Mouse (Mus musculus) E14TG2a.4 (cell line): ENCODE data around the gene Mrpl49.

Source experiments
- CTCF ChIP-seq: conservative IDR thresholded peaks from 2 replicates; pipeline ENCODE4 v1.5.1; 2014; ENCODE audit warnings: low read length
- NANOG ChIP-seq: IDR thresholded peaks from 2 replicates; pipeline ENCODE4 v1.6.1; 2014; ENCODE audit warnings: borderline replicate concordance, low read length, mixed read lengths
- POU5F1 ChIP-seq: IDR thresholded peaks from 2 replicates; pipeline ENCODE4 v1.6.1; 2014; ENCODE audit warnings: low read length, borderline replicate concordance

GRCm38 (mm10) chr19:6035966-6036585 is 21.5 kb downstream of the Mrpl49 start:
- TF ChIP-seq CTCF (no peak), NANOG (no peak), POU5F1 (no peak)
